Mouse (Mus musculus) kidney, embryonic 15.5 days (tissue): ENCODE measurements around the gene Rasgrf2. TPM values are rescaled to one million over a fixed set of nuclear protein-coding genes. Genes with fewer than 3 reads are reported as not detected.

Experiments used
- ATAC-seq: fragments of 200-750 bp; cut with Nextera tagmentation; replicated peaks from 2 replicates; pipeline ENCODE4 v1.8.0; 2017; ENCODE audit warnings: moderate TSS enrichment; ENCODE audit not compliant: low FRiP score
- H3K27ac ChIP-seq: fragments of 300-500 bp; sonication (generic); 2 replicates; pipeline ENCODE4 v1.5.1; 2015; ENCODE audit warnings: mild to moderate bottlenecking, inconsistent platforms
- H3K27me3 ChIP-seq: fragments of 300-500 bp; sonication (generic); 2 replicates; pipeline ENCODE4 v1.6.1; 2015; ENCODE audit warnings: inconsistent platforms
- H3K36me3 ChIP-seq: fragments of 300-500 bp; sonication (generic); 2 replicates; pipeline ENCODE4 v1.6.1; 2015; ENCODE audit warnings: inconsistent platforms
- H3K4me1 ChIP-seq: fragments of 300-500 bp; sonication (generic); 2 replicates; pipeline ENCODE4 v1.6.1; 2015; ENCODE audit warnings: inconsistent platforms
- H3K4me2 ChIP-seq: fragments of 300-500 bp; sonication (generic); 2 replicates; pipeline ENCODE4 v1.6.1; 2015; ENCODE audit warnings: moderate library complexity, mild to moderate bottlenecking, inconsistent platforms
- H3K4me3 ChIP-seq: fragments of 300-500 bp; sonication (generic); replicated peaks from 2 replicates; pipeline ENCODE4 v1.5.1; 2015; ENCODE audit warnings: mild to moderate bottlenecking, inconsistent platforms
- H3K9ac ChIP-seq: fragments of 300-500 bp; sonication (generic); 2 replicates; pipeline ENCODE4 v1.6.1; 2015; ENCODE audit warnings: mild to moderate bottlenecking, inconsistent platforms
- H3K9me3 ChIP-seq: fragments of 300-500 bp; sonication (generic); replicated peaks from 2 replicates; pipeline ENCODE4 v1.6.1; 2016; ENCODE audit warnings: inconsistent platforms
- WGBS: fragments of 180-500 bp; shearing (Covaris S2); methylation state at CpG from one replicate; pipeline ENCODE4 v1.1.7; 2015; ENCODE audit warnings: mixed read lengths; 5-methylcytosine and 5-hydroxymethylcytosine counted together
- polyA plus RNA-seq: library from polyadenylated mRNA; unstranded; fragments of >200 nt; fragmentation: Nextera tagmentation; extraction: Ambion mirVana; gene quantifications from 2 replicates; pipeline ENCODE4 v1.2.1, GENCODE M21; 2015

The Rasgrf2 gene
- polyA plus RNA-seq, 1 experiment from 2014 or later: 1.0 TPM

GRCm38 (mm10) chr13:91928605-91929389 is 202.7 kb downstream of the Rasgrf2 start:
- Histone ChIP-seq H3K27me3 (no peaks in the 10 kb centered on the region), H3K4me3 (no peak overlapping the region), H3K9ac (no peak overlapping the region), H3K36me3 (no peaks in the 10 kb centered on the region), H3K4me1 (no peaks in the 10 kb centered on the region), H3K27ac (no peak overlapping the region), H3K4me2 (no peak overlapping the region), H3K9me3 (no peaks in the 10 kb centered on the region)
- ATAC-seq: no peak
- 74% methylated on average over 4 of the region's 4 CpGs for WGBS

GRCm38 (mm10) chr13:91921010-91921409 is 210.4 kb downstream of the Rasgrf2 start:
- no peak for ATAC-seq
- no peaks in the 10 kb centered on the region for H3K27me3 ChIP-seq
- H3K27ac ChIP-seq: no peak overlapping the region
- no peaks in the 10 kb centered on the region for H3K4me1 ChIP-seq
- H3K9me3 ChIP-seq: no peaks in the 10 kb centered on the region
- no peaks in the 10 kb centered on the region for H3K36me3 ChIP-seq
- H3K4me3 ChIP-seq: no peak overlapping the region
- H3K9ac ChIP-seq: no peak overlapping the region
- H3K4me2 ChIP-seq: no peak overlapping the region
- WGBS: 60% methylated on average over 3 of the region's 3 CpGs

GRCm38 (mm10) chr13:91918764-91919163 is 212.7 kb downstream of the Rasgrf2 start:
- WGBS: 84% methylated on average over 5 of the region's 5 CpGs
- Histone ChIP-seq H3K9ac (no peak overlapping the region), H3K4me2 (no peak overlapping the region), H3K4me1 (no peaks in the 10 kb centered on the region), H3K9me3 (no peaks in the 10 kb centered on the region), H3K36me3 (no peaks in the 10 kb centered on the region), H3K4me3 (no peak overlapping the region), H3K27me3 (no peaks in the 10 kb centered on the region), H3K27ac (no peak overlapping the region)
- no peak for ATAC-seq

GRCm38 (mm10) chr13:91917835-91918234 is 213.6 kb downstream of the Rasgrf2 start:
- ATAC-seq: no peak

DNA sequence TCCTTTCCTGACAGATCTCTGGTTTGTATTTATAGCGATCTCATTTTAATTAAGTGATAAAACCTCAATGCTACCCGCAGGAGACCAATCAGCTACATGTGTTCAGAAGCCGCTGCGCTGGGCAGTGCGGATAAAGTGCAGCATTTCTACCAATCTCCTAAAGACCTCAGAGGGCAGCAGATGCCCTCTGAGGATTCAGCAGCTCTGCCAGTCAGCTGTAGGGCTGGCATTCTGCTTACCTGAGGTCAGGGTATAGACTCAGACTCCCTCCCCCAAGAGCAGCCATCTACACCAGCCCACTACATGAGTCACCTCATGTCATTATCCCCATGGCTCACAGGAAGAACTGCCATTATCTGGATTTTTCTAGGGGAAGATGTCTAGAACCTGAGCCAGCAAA is 215.1 kb downstream of the Rasgrf2 start:
- Histone ChIP-seq H3K27me3 (no peaks in the 10 kb centered on the region), H3K27ac (no peak overlapping the region), H3K36me3 (no peaks in the 10 kb centered on the region), H3K4me1 (no peaks in the 10 kb centered on the region; the same call in 1 of the 2 replicates), H3K4me2 (no peak overlapping the region), H3K9ac (no peak overlapping the region), H3K4me3 (no peak overlapping the region), H3K9me3 (no peaks in the 10 kb centered on the region)
- WGBS: 91% methylated on average over 5 of the region's 5 CpGs
- no peak for ATAC-seq

More at GRCm38 (mm10) chr13:91917835-91918234, 213.6 kb downstream of the Rasgrf2 start:
- H3K36me3 ChIP-seq: no peaks in the 10 kb centered on the region
- no peak overlapping the region for H3K27ac ChIP-seq
- no peak overlapping the region for H3K9ac ChIP-seq
- no peak overlapping the region for H3K4me3 ChIP-seq
- no peaks in the 10 kb centered on the region for H3K9me3 ChIP-seq
- H3K4me2 ChIP-seq: no peak overlapping the region
- no peaks in the 10 kb centered on the region for H3K4me1 ChIP-seq
- 89% methylated on average over 2 of the region's 2 CpGs for WGBS
- H3K27me3 ChIP-seq: no peaks in the 10 kb centered on the region

- H3K27ac ChIP-seq: no peak overlapping the region
- H3K9me3 ChIP-seq: no peaks in the 10 kb centered on the region
- 77% methylated on average over 6 of the region's 6 CpGs for WGBS
- H3K36me3 ChIP-seq: no peaks in the 10 kb centered on the region
- no peaks in the 10 kb centered on the region for H3K27me3 ChIP-seq
- H3K4me2 ChIP-seq: no peak overlapping the region
- no peak overlapping the region for H3K4me3 ChIP-seq
- ATAC-seq: 0 out of 2 replicates have a peak, but pooled peaks have one; percentile 33
- no peaks in the 10 kb centered on the region; the same call in 1 of the 2 replicates for H3K4me1 ChIP-seq
- H3K9ac ChIP-seq: no peak overlapping the region
Observed at GRCm38 (mm10) chr13:91915582-91916239, 215.7 kb downstream of the Rasgrf2 start.

DNA sequence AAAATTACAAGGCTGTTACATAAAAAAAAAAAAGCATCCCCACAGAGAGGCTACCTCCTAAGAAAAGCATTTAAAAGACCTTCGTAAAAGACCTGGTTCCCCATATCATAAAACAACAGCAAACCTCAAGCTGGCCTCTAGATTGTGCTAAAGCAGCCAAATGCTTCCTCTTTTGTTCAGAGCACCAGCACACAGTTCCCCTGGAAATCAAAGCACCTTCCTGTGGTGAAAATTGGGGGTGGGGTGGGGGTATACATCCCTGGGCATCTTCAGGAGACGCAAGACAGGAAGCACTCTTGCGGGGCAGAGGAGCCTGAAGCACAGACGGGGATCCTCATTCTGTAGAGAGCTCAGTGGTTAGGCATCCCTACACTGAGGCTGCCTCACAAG is 216.3 kb downstream of the Rasgrf2 start:
- H3K9me3 ChIP-seq: no peaks in the 10 kb centered on the region
- H3K27me3 ChIP-seq: no peaks in the 10 kb centered on the region
- no peak overlapping the region for H3K27ac ChIP-seq
- WGBS: 32% methylated on average over 4 of the region's 4 CpGs
- H3K4me1 ChIP-seq: no peaks in the 10 kb centered on the region; the same call in 1 of the 2 replicates
- H3K9ac ChIP-seq: no peak overlapping the region
- no peaks in the 10 kb centered on the region for H3K36me3 ChIP-seq
- H3K4me2 ChIP-seq: no peak overlapping the region
- ATAC-seq: no peak
- no peak overlapping the region for H3K4me3 ChIP-seq

DNA sequence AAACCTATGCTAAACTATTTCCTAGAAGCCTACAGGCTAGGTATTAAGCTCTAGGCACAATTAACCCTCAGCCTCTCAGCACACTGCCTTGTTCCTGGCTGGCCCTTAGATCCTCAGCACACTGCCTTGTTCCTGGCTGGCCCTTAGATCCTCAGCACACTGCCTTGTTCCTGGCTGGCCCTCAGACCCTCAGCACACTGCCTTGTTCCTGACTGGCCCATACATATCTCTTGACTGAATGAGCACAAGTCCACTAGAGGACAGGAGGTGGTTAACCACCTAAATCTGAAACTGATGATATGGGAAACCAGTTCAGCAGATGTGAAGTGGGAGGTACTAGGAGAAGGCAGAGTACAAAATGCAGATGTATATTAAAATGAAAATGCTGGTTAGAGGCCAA is 219.8 kb downstream of the Rasgrf2 start:
- Histone ChIP-seq H3K9ac (no peak overlapping the region), H3K27me3 (no peaks in the 10 kb centered on the region), H3K4me3 (no peak overlapping the region), H3K27ac (0 out of 2 replicates have a peak overlapping the region, but pooled peaks have one; percentile 41), H3K36me3 (no peaks in the 10 kb centered on the region), H3K4me1 (no peaks in the 10 kb centered on the region; the same call in 1 of the 2 replicates), H3K4me2 (no peak overlapping the region), H3K9me3 (no peaks in the 10 kb centered on the region)
- ATAC-seq: no peak

DNA sequence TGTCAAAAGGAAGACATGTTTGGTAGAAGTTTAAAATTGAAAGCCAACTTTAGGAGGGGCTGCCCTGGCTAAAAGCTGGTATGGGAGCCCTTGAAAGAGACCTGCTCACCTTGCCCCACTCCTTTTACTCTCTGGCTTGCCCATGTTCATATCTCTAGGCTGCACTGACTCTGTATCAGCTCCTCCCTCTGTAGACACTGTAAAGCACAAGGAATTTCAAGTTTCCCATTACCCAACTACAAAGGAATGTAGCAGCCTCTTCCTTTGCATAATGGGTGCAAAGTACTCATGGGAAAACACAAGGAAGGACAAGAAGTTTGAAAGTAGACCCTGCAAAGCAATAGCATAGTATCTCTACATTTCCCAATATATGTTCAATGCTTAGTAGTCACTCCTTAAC is 220.2 kb downstream of the Rasgrf2 start:
- Histone ChIP-seq H3K9ac (no peak overlapping the region), H3K4me2 (no peak overlapping the region), H3K9me3 (no peaks in the 10 kb centered on the region), H3K36me3 (no peaks in the 10 kb centered on the region), H3K27ac (0 out of 2 replicates have a peak overlapping the region, but pooled peaks have one; percentile 41), H3K4me1 (no peaks in the 10 kb centered on the region; the same call in 1 of the 2 replicates), H3K4me3 (no peak overlapping the region), H3K27me3 (no peaks in the 10 kb centered on the region)
- ATAC-seq: peak; percentile 63

DNA sequence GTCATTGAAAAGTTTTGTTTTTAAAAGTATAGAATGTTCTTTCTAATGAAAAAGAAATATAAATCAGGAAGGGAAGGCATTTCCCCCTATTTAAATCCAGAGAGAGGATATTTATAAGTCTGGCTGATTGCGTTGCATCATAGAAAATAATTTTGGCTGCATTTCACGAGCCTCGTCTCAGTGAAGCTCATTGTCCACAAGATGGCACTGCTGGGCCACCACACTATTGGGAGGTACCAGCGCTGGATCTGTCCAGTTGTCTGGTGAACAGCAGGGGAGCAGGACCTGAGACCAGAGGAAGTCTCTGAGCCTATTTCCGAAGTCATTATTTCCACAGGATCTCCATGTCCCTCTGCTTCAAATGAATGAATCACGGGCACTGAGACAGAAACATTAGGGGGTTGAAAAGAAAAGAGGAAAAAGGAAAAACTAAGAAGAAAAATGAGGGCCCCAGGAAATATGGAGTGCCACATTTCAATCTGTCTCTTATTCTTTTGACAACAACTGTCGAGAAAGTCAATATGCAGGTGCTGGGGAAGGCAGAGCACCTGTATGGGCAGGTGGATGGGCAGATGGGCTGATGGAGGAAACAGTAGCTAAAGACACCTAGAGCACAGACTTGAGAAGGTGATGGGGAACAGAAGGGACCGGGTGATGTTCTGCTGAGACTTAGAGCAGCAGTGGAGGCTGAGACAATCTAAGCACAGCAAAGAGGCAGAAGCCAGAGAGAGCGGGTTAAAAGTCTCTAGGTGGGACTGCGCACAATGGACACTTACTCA is 223.1 kb downstream of the Rasgrf2 start:
- 41% methylated on average over 10 of the region's 10 CpGs for WGBS
- H3K27ac ChIP-seq: no peak overlapping the region
- no peak overlapping the region for H3K4me3 ChIP-seq
- no peak overlapping the region for H3K4me2 ChIP-seq
- no peaks in the 10 kb centered on the region; the same call in 1 of the 2 replicates for H3K4me1 ChIP-seq
- H3K27me3 ChIP-seq: no peaks in the 10 kb centered on the region
- H3K9me3 ChIP-seq: no peaks in the 10 kb centered on the region
- peak; percentile 82 for ATAC-seq
- H3K36me3 ChIP-seq: no peaks in the 10 kb centered on the region
- H3K9ac ChIP-seq: no peak overlapping the region

DNA sequence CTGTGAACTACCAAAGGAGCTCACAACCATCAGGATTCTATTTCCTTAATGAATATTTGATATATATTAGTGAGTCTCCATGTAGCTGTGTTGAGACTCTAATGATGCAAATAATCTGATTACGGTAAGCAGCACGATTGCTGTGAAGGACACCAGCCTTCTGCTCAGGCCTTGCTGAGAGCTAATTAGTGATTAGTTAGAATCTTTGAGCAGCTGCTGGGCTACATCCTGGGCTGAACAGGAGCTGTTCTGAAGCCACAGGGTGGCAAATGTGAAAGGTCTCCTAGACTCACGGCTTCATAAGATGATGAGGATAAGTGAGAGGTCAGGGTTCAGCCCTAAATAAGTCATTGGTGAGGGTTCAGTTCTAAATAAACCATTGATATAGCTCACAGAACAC is 225.1 kb downstream of the Rasgrf2 start:
- no peak overlapping the region for H3K4me3 ChIP-seq
- H3K27ac ChIP-seq: no peak overlapping the region
- H3K36me3 ChIP-seq: no peaks in the 10 kb centered on the region
- WGBS: 74% methylated on average over 3 of the region's 3 CpGs
- no peaks in the 10 kb centered on the region for H3K27me3 ChIP-seq
- H3K4me1 ChIP-seq: no peaks in the 10 kb centered on the region; the same call in 1 of the 2 replicates
- ATAC-seq: no peak
- no peak overlapping the region for H3K9ac ChIP-seq
- H3K4me2 ChIP-seq: no peak overlapping the region
- no peaks in the 10 kb centered on the region for H3K9me3 ChIP-seq

- no peak for ATAC-seq
- H3K36me3 ChIP-seq: no peaks in the 10 kb centered on the region
- no peak overlapping the region for H3K9ac ChIP-seq
- WGBS: 66% methylated on average over 1 of the region's 1 CpGs
- no peak overlapping the region for H3K4me3 ChIP-seq
- no peaks in the 10 kb centered on the region for H3K27me3 ChIP-seq
- H3K9me3 ChIP-seq: no peaks in the 10 kb centered on the region
- H3K4me1 ChIP-seq: no peaks in the 10 kb centered on the region
- no peak overlapping the region for H3K4me2 ChIP-seq
- no peak overlapping the region for H3K27ac ChIP-seq
Observed at GRCm38 (mm10) chr13:91896476-91896875, 235.0 kb downstream of the Rasgrf2 start.
